ENCODE assay signal across 8 mouse cellular contexts in genomic region chr15:78173972-78174886, GRCm38 (mm10). TPM values are rescaled to one million over a fixed set of nuclear protein-coding genes. Genes with fewer than 3 reads are reported as not detected.
DNase-seq lines count a peak whose midpoint lies in the region; ATAC-seq and TF ChIP-seq lines count a peak whose summit lies in the region.

Gene Ift27 (minus strand): TSS chr15:78174107.

- ATAC-seq in common myeloid progenitor, adult 5-6 weeks (replicated peaks; ENCODE audit: low read depth, poor library complexity, severe bottlenecking): peak; percentile 90
- ATAC-seq in hindbrain, postnatal 0 days: peak; percentile 97
- ATAC-seq in megakaryocyte, adult 5-6 weeks (ENCODE audit: poor library complexity, severe bottlenecking): peak; percentile 93

- peak within 1 kb of the TSS; percentile 98 for H3K4me2 ChIP-seq in hindbrain, postnatal 0 days (ENCODE audit: low read depth, low read length)

- H3K36me3 ChIP-seq in hindbrain, postnatal 0 days (ENCODE audit: insufficient read depth, low read length): no peaks in the 10 kb centered on the region

- peak within 1 kb of the TSS; percentile 86 for H3K4me3 ChIP-seq in gastrocnemius, adult 2 months
- H3K4me3 ChIP-seq in hindbrain, postnatal 0 days (ENCODE audit: low read length): peak within 1 kb of the TSS; percentile 72
- peak within 1 kb of the TSS; percentile 71 for H3K4me3 ChIP-seq in left cerebral cortex, adult 2 months

- WGBS in hindbrain, postnatal 0 days: under 1% methylated on average over 40 of the region's 40 CpGs

- H3K27ac ChIP-seq in gastrocnemius, adult 2 months: peak within 1 kb of the TSS; percentile 90
- H3K27ac ChIP-seq in hindbrain, postnatal 0 days: peak within 1 kb of the TSS; percentile 80
- H3K27ac ChIP-seq in left cerebral cortex, adult 2 months: peak within 1 kb of the TSS; percentile 96

- H3K27me3 ChIP-seq in hindbrain, postnatal 0 days (ENCODE audit: insufficient read depth, low read length): no peaks in the 10 kb centered on the region

- peak within 1 kb of the TSS; percentile 71 for H3K9ac ChIP-seq in hindbrain, postnatal 0 days (replicated peaks; ENCODE audit: low read length)

- H3K4me1 ChIP-seq in hindbrain, postnatal 0 days (ENCODE audit: insufficient read depth, low read length): peaks cover 20% of the 10 kb centered on the region

- DNase-seq in ZHBTc4 (ENCODE audit: low read depth, low spot score): peak; percentile 100
- DNase-seq in gastrocnemius, adult 2 months: peak; percentile 98
- peak; percentile 100 for DNase-seq in hindbrain, postnatal 0 days (ENCODE audit: low spot score)
- DNase-seq in left cerebral cortex, adult 2 months (ENCODE audit: extremely low spot score in 1 of 2, low spot score in 2 of 2): peak; percentile 95 to 99
- peak; percentile 98 to 99 for DNase-seq in right cerebral cortex, adult 2 months (ENCODE audit: low spot score in 2 of 2)
- peak; percentile 98 for DNase-seq in urinary bladder, postnatal 14 days (ENCODE audit: low spot score)

- no peaks in the 10 kb centered on the region for H3K9me3 ChIP-seq in hindbrain, postnatal 0 days (ENCODE audit: low read length)

- intact Hi-C loops in gastrocnemius, adult 2 months (cut with DNase I): loop anchor here (5.0 to 10.0 kb wide), 2 partner anchors 191 to 207 kb away; no protein-coding TSS in a partner anchor
- intact Hi-C loops in left cerebral cortex, adult 2 months (cut with DNase I): loop anchor here (2.0 to 5.0 kb wide), 4 partner anchors 55 to 242 kb away; no protein-coding TSS in a partner anchor

- TF ChIP-seq CTCF in gastrocnemius, adult 2 months (IDR thresholded peaks at IDR 0.05): no peak
- peak; percentile 12 for TF ChIP-seq CTCF in hindbrain, postnatal 0 days (IDR thresholded peaks at IDR 0.05; ENCODE audit: low read depth)
- TF ChIP-seq CTCF in left cerebral cortex, adult 2 months (IDR thresholded peaks at IDR 0.05): peak; percentile 5; the same call in 1 of the 2 replicates

RNA-seq across cellular contexts. Expression of gene Ift27, which starts in this region (rescaled TPM):
- 14.3 and 18.2 TPM in 2 replicates for total RNA-seq in common myeloid progenitor, adult 5-6 weeks (2017)
- total RNA-seq in gastrocnemius, adult 2 months (2021): 10 to 100 TPM; 11.7 to 16.0 TPM
- total RNA-seq in hindbrain, postnatal 0 days (2014; rRNA removed): 38.5 and 38.8 TPM in 2 replicates
- polyA plus RNA-seq in hindbrain, postnatal 0 days (2015; fragmentation: Nextera tagmentation; extraction: Ambion mirVana): 122 and 123 TPM in 2 replicates
- 10 to 100 TPM; 31.4 to 32.2 TPM for total RNA-seq in left cerebral cortex, adult 2 months (2021)
- total RNA-seq in megakaryocyte, adult 5-6 weeks (2015): 24.1 and 24.9 TPM in 2 replicates
- 6.5 and 10.8 TPM in 2 replicates for total RNA-seq in megakaryocyte, adult 5-6 weeks (2017)

Comparison
In these comparisons a context has a peak if more than half of its experiments do, and no peak if none do; other contexts are left out.
1. Peak in every context shown above with its lines: DNase-seq, ATAC-seq, H3K4me3 ChIP-seq and H3K27ac ChIP-seq.